Mouse (Mus musculus) left cerebral cortex, adult 8-10 months (tissue): Measurements from ENCODE around the gene Serpinb6a. TPM values are rescaled to one million over a fixed set of nuclear protein-coding genes. Genes with fewer than 3 reads are reported as not detected.

Source experiments
- DNase-seq, 2 experiments: peaks; one replicate each; pipeline ENCODE4 v3.0.0; 2022; ENCODE audit warnings: low spot score in 2 of 2
- total RNA-seq, 4 experiments: library from RNA; stranded (reverse); gene quantifications; 2 replicates each; pipeline ENCODE4 v1.2.4; 2022

Serpinb6a gene
- total RNA-seq, 4 experiments from 2014 or later: 36.0 to 44.5 (median 39.3) TPM

GRCm38 (mm10) chr13:33921699-33922098 is 80.9 kb downstream of the Serpinb6a start:
- DNase-seq: no peak

- DNase-seq: no peak
Observed at GRCm38 (mm10) chr13:33921041-33921440, 81.6 kb downstream of the Serpinb6a start.

GRCm38 (mm10) chr13:33906821-33907220 is 95.8 kb downstream of the Serpinb6a start:
- DNase-seq: no peak

GRCm38 (mm10) chr13:33905176-33905954 is 97.2 kb downstream of the Serpinb6a start, which contains the start of gene Serpinb6c:
Gene Serpinb6c (minus strand): TSS chr13:33905708.
- no peak for DNase-seq

- DNase-seq: no peak
Observed at GRCm38 (mm10) chr13:33903290-33903689, 99.3 kb downstream of the Serpinb6a start.

GRCm38 (mm10) chr13:33894207-33894606 is 108.4 kb downstream of the Serpinb6a start:
- peak in 1 of 2 experiments; percentile 6 for DNase-seq

Other genes starting within 250 kb of the Serpinb6a start
- gene Serpinb6e, start 159.4 kb downstream of the Serpinb6a start, total RNA-seq: not detected
- 1 to 10 TPM in 1 of 4 experiments, under 1 TPM in 3; 0.39 to 1.7 (median 0.77) TPM for gene Serpinb6c, start 97.1 kb downstream of the Serpinb6a start, total RNA-seq
- 1 to 10 TPM; 5.7 to 9.0 (median 7.8) TPM for gene Nqo2, start 38.1 kb downstream of the Serpinb6a start, total RNA-seq
- 1 to 10 TPM; 6.1 to 6.9 (median 6.5) TPM for gene Ripk1, start 431 bp downstream of the Serpinb6a start, total RNA-seq
- 10 to 100 TPM; 41.4 to 49.8 (median 45.9) TPM for gene Bphl, start 34.8 kb upstream of the Serpinb6a start, total RNA-seq
- 100 to 1,000 TPM; 633 to 733 (median 691) TPM for gene Tubb2a, start 75.2 kb upstream of the Serpinb6a start, total RNA-seq
- gene Tubb2b, start 127.7 kb upstream of the Serpinb6a start, total RNA-seq: 100 to 1,000 TPM; 158 to 170 (median 167) TPM
- gene Psmg4, start 160.2 kb upstream of the Serpinb6a start, total RNA-seq: 10 to 100 TPM; 22.1 to 27.2 (median 25.6) TPM